Mouse (Mus musculus) CH12.LX (cell line): ENCODE data around the gene Galk1. TPM values are rescaled to one million over a fixed set of nuclear protein-coding genes. Genes with fewer than 3 reads are reported as not detected.

Source experiments
- DNase-seq: peaks from one replicate; pipeline ENCODE4 v3.0.0-alpha.2; 2013; ENCODE audit errors: extremely low read depth
- H3K27ac ChIP-seq: 2 replicates; pipeline ENCODE4 v1.5.1; 2012; ENCODE audit warnings: low read depth, mild to moderate bottlenecking, control low read depth, moderate library complexity; ENCODE audit not compliant: insufficient read depth
- H3K27me3 ChIP-seq: replicated peaks from 2 replicates; pipeline ENCODE3; 2012; ENCODE audit warnings: inconsistent platforms
- H3K36me3 ChIP-seq, 2 experiments: replicated peaks in 1 of 2; 2 replicates each; pipeline versions ENCODE3 to v1.6.1; 2012; ENCODE audit warnings: inconsistent platforms in 1 of 2, low read length in 1 of 2, mild to moderate bottlenecking in 1 of 2, mixed read lengths in 1 of 2, moderate library complexity in 1 of 2; ENCODE audit not compliant: control insufficient read depth in 1 of 2, insufficient read depth in 1 of 2
- H3K4me1 ChIP-seq, 2 experiments: 2 replicates each; pipeline ENCODE4 v1.6.1; 2012; ENCODE audit warnings: inconsistent platforms in 1 of 2, moderate library complexity in 1 of 2; ENCODE audit not compliant: insufficient read depth in 2 of 2, control insufficient read depth in 1 of 2
- H3K4me2 ChIP-seq: 2 replicates; pipeline ENCODE4 v1.6.1; 2012; ENCODE audit warnings: low read depth, mild to moderate bottlenecking, control low read depth; ENCODE audit not compliant: poor library complexity, insufficient read depth, severe bottlenecking
- H3K4me3 ChIP-seq, 3 experiments: fragments of 150-350 bp in 1 of 3; sonication (generic) in 1 of 3; replicated peaks in 1 of 3; 2 replicates each; pipeline versions ENCODE3 to v1.5.1; 2011 to 2012; ENCODE audit warnings: low read depth in 2 of 3, low read length in 2 of 3, mild to moderate bottlenecking in 2 of 3, moderate library complexity in 2 of 3, control low read depth in 1 of 3, improper control_type of control experiment in 1 of 3, inconsistent platforms in 1 of 3, mixed read lengths in 1 of 3; ENCODE audit not compliant: poor library complexity in 1 of 3
- H3K79me2 ChIP-seq: replicated peaks from 2 replicates; pipeline ENCODE4 v1.6.1; 2012; ENCODE audit warnings: mild to moderate bottlenecking, moderate library complexity; ENCODE audit not compliant: control insufficient read depth, poor library complexity, insufficient read depth, severe bottlenecking; ENCODE audit errors: extremely low read depth
- H3K9ac ChIP-seq: 2 replicates; pipeline ENCODE4 v1.6.1; 2012; ENCODE audit warnings: low read depth, mild to moderate bottlenecking, control low read depth, moderate library complexity; ENCODE audit not compliant: insufficient read depth
- H3K9me3 ChIP-seq: replicated peaks from 2 replicates; pipeline ENCODE3; 2012; ENCODE audit warnings: low read length, inconsistent platforms, mixed read lengths
- CHD1 ChIP-seq: IDR thresholded peaks from 2 replicates; pipeline ENCODE4 v1.6.1; 2012; ENCODE audit warnings: low read depth, low read length, improper control_type of control experiment, inconsistent platforms
- CHD2 ChIP-seq: IDR thresholded peaks from 2 replicates; pipeline ENCODE4 v1.6.1; 2011; ENCODE audit warnings: low read length, improper control_type of control experiment
- IRF4 ChIP-seq: IDR thresholded peaks from 2 replicates; pipeline ENCODE4 v1.6.1; 2014; ENCODE audit warnings: low read depth, mild to moderate bottlenecking, inconsistent platforms, low read length, improper control_type of control experiment
- MAZ ChIP-seq: IDR thresholded peaks from 2 replicates; pipeline ENCODE4 v1.6.1; 2012; ENCODE audit warnings: low read depth, mild to moderate bottlenecking, inconsistent platforms, low read length, improper control_type of control experiment, moderate library complexity
- MYC ChIP-seq: IDR thresholded peaks from 2 replicates; pipeline ENCODE4 v1.6.1; 2011; ENCODE audit warnings: low read depth, mild to moderate bottlenecking, improper control_type of control experiment, low read length
- NELFE ChIP-seq: IDR thresholded peaks from 2 replicates; pipeline ENCODE4 v1.6.1; 2011; ENCODE audit warnings: low read depth, low read length, improper control_type of control experiment
- PAX5 ChIP-seq: IDR thresholded peaks from 2 replicates; pipeline ENCODE4 v1.6.1; 2012; ENCODE audit warnings: low read length, inconsistent platforms, mixed read lengths
- TCF12 ChIP-seq: IDR thresholded peaks from 2 replicates; pipeline ENCODE4 v1.6.1; 2014; ENCODE audit warnings: low read depth, mild to moderate bottlenecking, inconsistent platforms, low read length, improper control_type of control experiment
- UBTF ChIP-seq: IDR thresholded peaks from 2 replicates; pipeline ENCODE4 v1.6.1; 2012; ENCODE audit warnings: low read depth, mild to moderate bottlenecking, inconsistent platforms, low read length, improper control_type of control experiment, moderate library complexity
- ZMIZ1 ChIP-seq: IDR thresholded peaks from 2 replicates; pipeline ENCODE4 v1.6.1; 2012; ENCODE audit warnings: low read depth, mild to moderate bottlenecking, inconsistent platforms, low read length, improper control_type of control experiment
- ZNF384 ChIP-seq: IDR thresholded peaks from 2 replicates; pipeline ENCODE4 v1.6.1; 2012; ENCODE audit warnings: low read depth, low read length, improper control_type of control experiment, inconsistent platforms
- dilution Hi-C: fragments of 300-500 bp; cut with MboI; formaldehyde crosslinking; loops from 2 replicates; pipeline ENCODE4 v1.14.3; 2020; ENCODE audit warnings: low sequenced_read_pairs; ENCODE audit not compliant: extremely low pct_unique_long_range_greater_than_20kb, extremely low pct_ligation_motif_present
- in situ Hi-C: fragments of 300-500 bp; cut with MboI; formaldehyde crosslinking; loops from 3 replicates; pipeline ENCODE4 v1.14.3; 2019; ENCODE audit warnings: low sequenced_read_pairs, low pct_ligation_motif_present, low pct_unique_long_range_greater_than_20kb, mixed read lengths
- polyA plus RNA-seq: library from polyadenylated mRNA; unstranded; fragments of >175 nt; gene quantifications from 2 replicates; pipeline ENCODE4 v1.2.1, GENCODE M21; 2012; ENCODE audit warnings: low read depth; ENCODE audit not compliant: insufficient read length
- total RNA-seq, 2 experiments: library from RNA; depleted of rRNA; stranded (reverse); fragments of 300-350 nt in 1 of 2; fragments of >200 nt in 1 of 2; gene quantifications; 2 replicates each; pipeline ENCODE4 v1.2.3; 2012 to 2014

Galk1 gene
- total and polyA plus RNA-seq, 3 experiments = 263 to 413 (median 293) TPM

GRCm38 (mm10) chr11:116030088-116030897 is 17.8 kb upstream of the Galk1 start, which contains the start of gene Unk (continued):
- TF ChIP-seq MYC (peak; percentile 94), CHD2 (peak; percentile 97), PAX5 (no peak), MAZ (peak; percentile 89), UBTF (no peak), ZMIZ1 (0 out of 2 replicates have a peak, but pooled peaks have one; percentile 4), CHD1 (no peak), IRF4 (peak; percentile 68)

GRCm38 (mm10) chr11:116029086-116029865 is 16.8 kb upstream of the Galk1 start:
- H3K79me2 ChIP-seq = peaks cover 37% of the 10 kb centered on the region
- H3K27ac ChIP-seq = no peak overlapping the region
- in situ Hi-C loops (no loop called here), dilution Hi-C loops (no loop called here)
- no peak for DNase-seq
- H3K4me2 ChIP-seq = peak overlapping the region; percentile 73
- peak overlapping the region; percentile 64 for H3K9ac ChIP-seq
- peaks cover 5 to 41% of the 10 kb centered on the region in 2 experiments; a peak in 3 of 4 replicates for H3K4me1 ChIP-seq
- H3K9me3 ChIP-seq = no peaks in the 10 kb centered on the region
- peaks cover 18% of the 10 kb centered on the region for H3K27me3 ChIP-seq
- H3K36me3 ChIP-seq = peaks cover 0 to 15% of the 10 kb centered on the region in 2 experiments
- H3K4me3 ChIP-seq = peak overlapping the region; percentile 64 to 100 (median 67)
- TF ChIP-seq TCF12 = no peak
- TF ChIP-seq NELFE = 0 out of 2 replicates have a peak, but pooled peaks have one; percentile 25
- TF ChIP-seq ZMIZ1 = peak; percentile 14; the same call in 1 of the 2 replicates

GRCm38 (mm10) chr11:116028177-116028865 is 15.8 kb upstream of the Galk1 start:
- H3K4me3 ChIP-seq = no peak overlapping the region
- no peak for DNase-seq
- peaks cover 37% of the 10 kb centered on the region for H3K79me2 ChIP-seq
- H3K4me2 ChIP-seq = no peak overlapping the region
- H3K27ac ChIP-seq = no peak overlapping the region
- no peak overlapping the region for H3K9ac ChIP-seq
- H3K4me1 ChIP-seq = peaks cover 5 to 38% of the 10 kb centered on the region in 2 experiments; a peak in 3 of 4 replicates
- peaks cover 18% of the 10 kb centered on the region for H3K27me3 ChIP-seq
- peaks cover 4 to 16% of the 10 kb centered on the region in 2 experiments for H3K36me3 ChIP-seq
- H3K9me3 ChIP-seq = no peaks in the 10 kb centered on the region
- TF ChIP-seq ZMIZ1 (no peak), ZNF384 (0 out of 2 replicates have a peak, but pooled peaks have one; percentile 4)
- dilution Hi-C loops = no loop called here
- in situ Hi-C loops = no loop called here
